Mouse (Mus musculus): Measurements from ENCODE around the gene Hinfp. TPM values are rescaled to one million over a fixed set of nuclear protein-coding genes. Genes with fewer than 3 reads are reported as not detected.

The Hinfp gene
- polyA plus RNA-seq, 1 experiment from 2014 or later = 21.7 TPM

- peak overlapping the region; percentile 16; the same call in 1 of the 2 replicates for H3K9ac ChIP-seq
- 35% methylated on average over 26 of the region's 26 CpGs for WGBS
- ATAC-seq (ENCODE audit: borderline replicate concordance, extremely low read depth, low FRiP score, low TSS enrichment) = peak; percentile 71; the same call in 1 of the 2 replicates
- H3K4me2 ChIP-seq = 0 out of 2 replicates have a peak overlapping the region, but pooled peaks have one; percentile 33
- H3K4me1 ChIP-seq = 0 out of 2 replicates have a peak, but pooled peaks cover 6% of the 10 kb centered on the region
- H3K4me3 ChIP-seq = no peak overlapping the region
- no peaks in the 10 kb centered on the region for H3K36me3 ChIP-seq
- no peaks in the 10 kb centered on the region for H3K9me3 ChIP-seq
- no peak overlapping the region for H3K27ac ChIP-seq
- H3K27me3 ChIP-seq = peaks cover 5% of the 10 kb centered on the region; the same call in 1 of the 2 replicates
Measured at GRCm38 (mm10) chr9:44249181-44250146, 56.0 kb downstream of the Hinfp start.

GRCm38 (mm10) chr9:44247907-44248306 lies 57.6 kb downstream of the Hinfp start:
- Histone ChIP-seq H3K4me1 (0 out of 2 replicates have a peak, but pooled peaks cover 6% of the 10 kb centered on the region), H3K36me3 (no peaks in the 10 kb centered on the region), H3K4me3 (no peak overlapping the region), H3K4me2 (no peak overlapping the region), H3K9ac (no peak overlapping the region), H3K27me3 (peaks cover 5% of the 10 kb centered on the region; the same call in 1 of the 2 replicates), H3K9me3 (no peaks in the 10 kb centered on the region), H3K27ac (no peak overlapping the region)
- no peak for ATAC-seq (ENCODE audit: borderline replicate concordance, extremely low read depth, low FRiP score, low TSS enrichment)
- 72% methylated on average over 6 of the region's 6 CpGs for WGBS

GRCm38 (mm10) chr9:44243621-44244020 lies 61.9 kb downstream of the Hinfp start:
- no peak overlapping the region for H3K4me3 ChIP-seq
- peaks cover 6% of the 10 kb centered on the region; the same call in 1 of the 2 replicates for H3K27me3 ChIP-seq
- no peak overlapping the region for H3K4me2 ChIP-seq
- no peaks in the 10 kb centered on the region for H3K4me1 ChIP-seq
- no peak overlapping the region for H3K9ac ChIP-seq
- no peaks in the 10 kb centered on the region for H3K9me3 ChIP-seq
- H3K36me3 ChIP-seq = no peaks in the 10 kb centered on the region
- no peak overlapping the region for H3K27ac ChIP-seq
- WGBS = 45% methylated on average over 2 of the region's 2 CpGs
- ATAC-seq (ENCODE audit: borderline replicate concordance, extremely low read depth, low FRiP score, low TSS enrichment) = no peak

Small RNA genes lying within 50 kb of the gene (microRNA-seq; reads per million reads assigned to microRNA genes)
- gene Gm44335 = not detected

Other genes starting within 250 kb of the Hinfp start
- gene Usp2, start 238.7 kb downstream of the Hinfp start, polyA plus RNA-seq (2015; fragmentation: Nextera tagmentation; extraction: Ambion mirVana) = 8.3 and 10.5 TPM in 2 replicates
- 0.14 and 0.28 TPM in 2 replicates for gene Mfrp, start 203.9 kb downstream of the Hinfp start, polyA plus RNA-seq (2015; fragmentation: Nextera tagmentation; extraction: Ambion mirVana)
- gene C1qtnf5, start 198.4 kb downstream of the Hinfp start, polyA plus RNA-seq (2015; fragmentation: Nextera tagmentation; extraction: Ambion mirVana) = 6.3 and 6.5 TPM in 2 replicates
- gene Gm49380, start 192.2 kb downstream of the Hinfp start, polyA plus RNA-seq (2015; fragmentation: Nextera tagmentation; extraction: Ambion mirVana) = 0.17 and 0.21 TPM in 2 replicates
- 69.9 and 71.4 TPM in 2 replicates for gene Rnf26, start 192.2 kb downstream of the Hinfp start, polyA plus RNA-seq (2015; fragmentation: Nextera tagmentation; extraction: Ambion mirVana)
- gene Mcam, start 171.2 kb downstream of the Hinfp start, polyA plus RNA-seq (2015; fragmentation: Nextera tagmentation; extraction: Ambion mirVana) = 86.2 and 92.9 TPM in 2 replicates
- gene Cbl, start 71.6 kb downstream of the Hinfp start, polyA plus RNA-seq (2015; fragmentation: Nextera tagmentation; extraction: Ambion mirVana) = 13.5 and 15.4 TPM in 2 replicates
- gene Ccdc153, start 65.0 kb downstream of the Hinfp start, polyA plus RNA-seq (2015; fragmentation: Nextera tagmentation; extraction: Ambion mirVana) = 2.8 and 2.9 TPM in 2 replicates
- gene Pdzd3, start 54.2 kb downstream of the Hinfp start, polyA plus RNA-seq (2015; fragmentation: Nextera tagmentation; extraction: Ambion mirVana) = 0.09 TPM in 1 of 2 replicates, not detected in the other
- gene Nlrx1, start 37.1 kb downstream of the Hinfp start, polyA plus RNA-seq (2015; fragmentation: Nextera tagmentation; extraction: Ambion mirVana) = 9.9 and 11.0 TPM in 2 replicates
- gene Abcg4, start 17.1 kb downstream of the Hinfp start, polyA plus RNA-seq (2015; fragmentation: Nextera tagmentation; extraction: Ambion mirVana) = 1.8 and 2.0 TPM in 2 replicates
- gene C2cd2l, start 14.6 kb upstream of the Hinfp start, polyA plus RNA-seq (2015; fragmentation: Nextera tagmentation; extraction: Ambion mirVana) = 6.8 and 8.5 TPM in 2 replicates
- 33.5 and 36.5 TPM in 2 replicates for gene Dpagt1, start 20.3 kb upstream of the Hinfp start, polyA plus RNA-seq (2015; fragmentation: Nextera tagmentation; extraction: Ambion mirVana)
- gene H2afx, start 29.0 kb upstream of the Hinfp start, polyA plus RNA-seq (2015; fragmentation: Nextera tagmentation; extraction: Ambion mirVana) = 357 and 365 TPM in 2 replicates
- gene Hmbs, start 38.6 kb upstream of the Hinfp start, polyA plus RNA-seq (2015; fragmentation: Nextera tagmentation; extraction: Ambion mirVana) = 123 and 135 TPM in 2 replicates
- 27.9 and 29.8 TPM in 2 replicates for gene Vps11, start 56.0 kb upstream of the Hinfp start, polyA plus RNA-seq (2015; fragmentation: Nextera tagmentation; extraction: Ambion mirVana)
- gene Hyou1, start 73.8 kb upstream of the Hinfp start, polyA plus RNA-seq (2015; fragmentation: Nextera tagmentation; extraction: Ambion mirVana) = 34.6 and 35.7 TPM in 2 replicates
- 20.5 and 21.3 TPM in 2 replicates for gene Slc37a4, start 91.2 kb upstream of the Hinfp start, polyA plus RNA-seq (2015; fragmentation: Nextera tagmentation; extraction: Ambion mirVana)
- gene Rps25, start 101.5 kb upstream of the Hinfp start, polyA plus RNA-seq (2015; fragmentation: Nextera tagmentation; extraction: Ambion mirVana) = 1,635 and 1,709 TPM in 2 replicates
- gene Trappc4, start 101.9 kb upstream of the Hinfp start, polyA plus RNA-seq (2015; fragmentation: Nextera tagmentation; extraction: Ambion mirVana) = 131 and 133 TPM in 2 replicates
- gene Ccdc84, start 112.9 kb upstream of the Hinfp start, polyA plus RNA-seq (2015; fragmentation: Nextera tagmentation; extraction: Ambion mirVana) = 27.3 and 31.7 TPM in 2 replicates
- not detected in 2 replicates for gene Foxr1, start 135.5 kb upstream of the Hinfp start, polyA plus RNA-seq (2015; fragmentation: Nextera tagmentation; extraction: Ambion mirVana)
- gene Upk2, start 149.3 kb upstream of the Hinfp start, polyA plus RNA-seq (2015; fragmentation: Nextera tagmentation; extraction: Ambion mirVana) = 1.3 and 1.5 TPM in 2 replicates
- gene Bcl9l, start 177.2 kb upstream of the Hinfp start, polyA plus RNA-seq (2015; fragmentation: Nextera tagmentation; extraction: Ambion mirVana) = 17.1 and 17.3 TPM in 2 replicates

Measured in lung, embryonic 15.5 days (tissue).